Mouse (Mus musculus) MN1 (cell line): ENCODE results near the gene Armcx1.
"Not testable (repeated sequence)": the region's sequence is repeated elsewhere in the genome, so short reads cannot be mapped to it uniquely, and the experiment has no call there.

Source experiments
- DNase-seq: peaks from one replicate; pipeline ENCODE4 v3.0.0-alpha.2; 2016; ENCODE audit warnings: low spot score

The Armcx1 gene

DNA sequence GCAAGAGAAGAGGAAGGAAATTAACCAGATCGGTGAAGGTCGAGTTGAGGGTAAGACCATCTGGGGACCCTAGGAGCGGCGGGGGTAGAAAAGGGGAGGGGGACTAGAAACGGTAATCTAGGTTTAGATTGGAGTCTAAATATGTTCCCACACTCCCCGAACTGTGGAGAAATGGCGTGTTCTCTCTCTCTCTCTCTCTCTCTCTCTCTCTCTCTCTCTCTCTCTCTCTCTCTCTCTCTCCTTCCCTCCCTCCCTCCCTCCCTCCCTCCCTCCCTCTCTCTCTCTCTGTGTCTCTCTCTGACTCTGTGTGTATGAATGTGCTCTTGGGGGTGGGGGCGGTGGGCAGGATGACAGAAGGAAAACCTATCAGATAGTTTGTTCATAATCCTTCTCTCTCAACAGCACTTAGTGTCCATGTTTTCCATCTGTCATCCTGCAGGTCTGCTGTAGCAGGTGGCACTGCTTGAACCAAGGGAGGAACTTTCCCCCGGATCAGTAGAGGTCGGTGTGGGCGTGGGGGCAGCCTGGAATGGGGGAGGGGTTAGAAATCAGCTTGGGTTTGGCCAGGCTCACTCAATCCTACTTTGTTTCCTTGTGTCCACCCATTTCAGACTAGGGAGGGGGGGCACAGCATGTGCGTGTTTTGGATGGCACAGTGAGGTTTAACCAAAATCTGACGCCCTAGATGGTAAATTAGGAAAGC is 39.7 kb downstream of the Armcx1 start:
- DNase-seq = peak; percentile 7

DNA sequence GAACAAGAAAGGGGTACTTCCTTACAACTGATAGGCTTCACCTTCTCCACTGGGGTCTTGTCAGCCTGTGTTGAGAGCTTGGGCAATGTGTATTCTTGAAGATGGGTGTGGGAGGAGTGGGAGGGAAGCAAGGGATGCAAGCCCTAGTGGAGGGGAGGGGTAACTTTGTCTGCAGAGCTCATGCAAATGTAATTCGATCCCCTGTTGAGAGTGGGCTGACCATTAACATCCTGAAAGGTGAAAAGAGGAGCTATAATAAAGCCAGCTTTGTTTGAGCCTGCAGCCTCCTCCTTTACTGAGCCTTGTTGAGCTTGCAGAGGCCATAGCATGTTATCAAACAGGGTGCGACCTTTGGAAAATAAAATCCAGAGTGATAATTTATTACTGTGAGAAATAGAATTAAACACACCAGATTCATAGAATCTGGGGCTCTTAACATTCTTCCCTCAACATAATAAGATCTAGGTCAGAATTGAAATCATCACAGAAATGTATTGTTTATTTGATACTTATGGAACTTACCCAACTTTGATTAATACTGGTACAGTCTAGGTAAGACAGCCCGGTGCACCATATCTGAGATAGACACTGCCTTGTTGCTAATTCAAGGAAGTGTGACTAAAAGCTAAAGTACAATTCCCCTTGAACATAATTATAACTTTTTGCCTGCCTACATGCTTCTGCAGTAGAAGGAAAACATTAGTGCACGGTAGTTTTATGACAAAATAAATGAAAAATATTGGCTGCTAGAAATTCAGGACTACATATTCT is 45.9 kb downstream of the Armcx1 start:
- not testable (repeated sequence) for DNase-seq
